Mouse (Mus musculus) heart, embryonic 16.5 days (tissue): ENCODE results near the gene Il6st. TPM values are rescaled to one million over a fixed set of nuclear protein-coding genes. Genes with fewer than 3 reads are reported as not detected.

Source experiments
- ATAC-seq: fragments of 200-750 bp; cut with Nextera tagmentation; replicated peaks from 2 replicates; pipeline ENCODE4 v1.8.0; 2017; ENCODE audit warnings: moderate number of reproducible peaks; ENCODE audit not compliant: insufficient read depth, low FRiP score; ENCODE audit errors: extremely low read depth
- H3K27ac ChIP-seq: fragments of 300-500 bp; sonication (generic); 2 replicates; pipeline ENCODE4 v1.5.1; 2014; ENCODE audit warnings: mild to moderate bottlenecking, low read length, control low read depth, moderate library complexity
- H3K27me3 ChIP-seq: fragments of 300-500 bp; sonication (generic); 2 replicates; pipeline ENCODE4 v1.6.1; 2014; ENCODE audit warnings: low read length, mixed read lengths; ENCODE audit not compliant: control insufficient read depth, insufficient read depth
- H3K36me3 ChIP-seq: fragments of 300-500 bp; sonication (generic); 2 replicates; pipeline ENCODE4 v1.6.1; 2014; ENCODE audit not compliant: control insufficient read depth, insufficient read depth
- H3K4me1 ChIP-seq: fragments of 300-500 bp; sonication (generic); 2 replicates; pipeline ENCODE4 v1.6.1; 2014; ENCODE audit warnings: low read length, mixed read lengths; ENCODE audit not compliant: control insufficient read depth, insufficient read depth
- H3K4me2 ChIP-seq: fragments of 300-500 bp; sonication (generic); 2 replicates; pipeline ENCODE4 v1.6.1; 2014; ENCODE audit warnings: low read depth, mild to moderate bottlenecking, control low read depth, low read length
- H3K4me3 ChIP-seq: fragments of 300-500 bp; sonication (generic); 2 replicates; pipeline ENCODE4 v1.5.1; 2014; ENCODE audit warnings: mild to moderate bottlenecking, control low read depth, low read length
- H3K9ac ChIP-seq: fragments of 300-500 bp; sonication (generic); 2 replicates; pipeline ENCODE4 v1.6.1; 2014; ENCODE audit warnings: low read length, control low read depth
- H3K9me3 ChIP-seq: fragments of 300-500 bp; sonication (generic); replicated peaks from 2 replicates; pipeline ENCODE4 v1.6.1; 2016; ENCODE audit warnings: low read length; ENCODE audit not compliant: control insufficient read depth
- WGBS: fragments of 180-500 bp; shearing (Covaris S2); extraction: QIAGEN DNeasy Blood & Tissue Kit; methylation state at CpG from one replicate; pipeline ENCODE4 v1.1.7; 2014; 5-methylcytosine and 5-hydroxymethylcytosine counted together
- polyA plus RNA-seq: library from polyadenylated mRNA; unstranded; fragments of >200 nt; fragmentation: Nextera tagmentation; extraction: Ambion mirVana; gene quantifications from 2 replicates; pipeline ENCODE4 v1.2.1, GENCODE M21; 2015

Gene Il6st
- polyA plus RNA-seq, 1 experiment from 2014 or later = 45.1 TPM

GRCm38 (mm10) chr13:112486676-112487075 is 22.8 kb downstream of the Il6st start:
- no peak overlapping the region for H3K4me3 ChIP-seq
- H3K27ac ChIP-seq = no peak overlapping the region
- no peak overlapping the region for H3K4me2 ChIP-seq
- H3K36me3 ChIP-seq = peaks cover 68% of the 10 kb centered on the region
- H3K27me3 ChIP-seq = no peaks in the 10 kb centered on the region
- ATAC-seq = no peak
- no peak overlapping the region for H3K9ac ChIP-seq
- H3K4me1 ChIP-seq = no peaks in the 10 kb centered on the region
- H3K9me3 ChIP-seq = no peaks in the 10 kb centered on the region
- WGBS = 95% methylated on average over 5 of the region's 5 CpGs

- Histone ChIP-seq H3K27me3 (no peaks in the 10 kb centered on the region), H3K4me3 (no peak overlapping the region), H3K36me3 (peaks cover 53% of the 10 kb centered on the region), H3K9ac (no peak overlapping the region), H3K9me3 (no peaks in the 10 kb centered on the region), H3K4me1 (no peaks in the 10 kb centered on the region), H3K4me2 (no peak overlapping the region), H3K27ac (no peak overlapping the region)
- no peak for ATAC-seq
- 66% methylated on average over 3 of the region's 3 CpGs for WGBS
Measured at GRCm38 (mm10) chr13:112490036-112490435, 26.2 kb downstream of the Il6st start.

- Histone ChIP-seq H3K27me3 (no peaks in the 10 kb centered on the region), H3K9ac (no peak overlapping the region), H3K4me2 (no peak overlapping the region), H3K27ac (no peak overlapping the region), H3K4me3 (no peak overlapping the region), H3K4me1 (no peaks in the 10 kb centered on the region), H3K9me3 (no peaks in the 10 kb centered on the region), H3K36me3 (peaks cover 45% of the 10 kb centered on the region)
- no peak for ATAC-seq
- 85% methylated on average over 14 of the region's 14 CpGs for WGBS
Measured at GRCm38 (mm10) chr13:112491636-112492284, 27.9 kb downstream of the Il6st start.

- no peak for ATAC-seq
- no peak overlapping the region for H3K9ac ChIP-seq
- peaks cover 44% of the 10 kb centered on the region for H3K36me3 ChIP-seq
- no peaks in the 10 kb centered on the region for H3K27me3 ChIP-seq
- H3K4me2 ChIP-seq = no peak overlapping the region
- 49% methylated on average over 1 of the region's 1 CpGs for WGBS
- H3K27ac ChIP-seq = no peak overlapping the region
- no peaks in the 10 kb centered on the region for H3K4me1 ChIP-seq
- H3K9me3 ChIP-seq = no peaks in the 10 kb centered on the region
- H3K4me3 ChIP-seq = no peak overlapping the region
Measured at GRCm38 (mm10) chr13:112492285-112492678, 28.4 kb downstream of the Il6st start.

- no peak overlapping the region for H3K27ac ChIP-seq
- peaks cover 54% of the 10 kb centered on the region for H3K36me3 ChIP-seq
- no peaks in the 10 kb centered on the region for H3K4me1 ChIP-seq
- ATAC-seq = no peak
- no peak overlapping the region for H3K4me2 ChIP-seq
- H3K9me3 ChIP-seq = no peaks in the 10 kb centered on the region
- H3K9ac ChIP-seq = no peak overlapping the region
- H3K27me3 ChIP-seq = no peaks in the 10 kb centered on the region
- H3K4me3 ChIP-seq = no peak overlapping the region
- 89% methylated on average over 12 of the region's 12 CpGs for WGBS
Measured at GRCm38 (mm10) chr13:112494590-112494989, 30.7 kb downstream of the Il6st start.

GRCm38 (mm10) chr13:112500027-112500426 is 36.2 kb downstream of the Il6st start:
- Histone ChIP-seq H3K27ac (no peak overlapping the region), H3K9me3 (no peaks in the 10 kb centered on the region), H3K4me1 (no peaks in the 10 kb centered on the region), H3K4me3 (no peak overlapping the region), H3K4me2 (no peak overlapping the region), H3K27me3 (no peaks in the 10 kb centered on the region), H3K36me3 (peaks cover 72% of the 10 kb centered on the region), H3K9ac (no peak overlapping the region)
- 88% methylated on average over 4 of the region's 4 CpGs for WGBS
- ATAC-seq = no peak

- no peak overlapping the region for H3K4me3 ChIP-seq
- WGBS = 90% methylated on average over 9 of the region's 9 CpGs
- ATAC-seq = no peak
Measured at GRCm38 (mm10) chr13:112500466-112500865, 36.6 kb downstream of the Il6st start.

GRCm38 (mm10) chr13:112503846-112504245 is 40.0 kb downstream of the Il6st start:
- Histone ChIP-seq H3K9ac (no peak overlapping the region), H3K4me1 (no peaks in the 10 kb centered on the region), H3K27ac (no peak overlapping the region), H3K36me3 (peaks cover 72% of the 10 kb centered on the region), H3K9me3 (no peaks in the 10 kb centered on the region), H3K4me3 (no peak overlapping the region), H3K27me3 (no peaks in the 10 kb centered on the region), H3K4me2 (no peak overlapping the region)
- no peak for ATAC-seq
- WGBS = 92% methylated on average over 13 of the region's 13 CpGs

More at GRCm38 (mm10) chr13:112500466-112500865, 36.6 kb downstream of the Il6st start:
- Histone ChIP-seq H3K27ac (no peak overlapping the region), H3K4me2 (no peak overlapping the region), H3K9ac (no peak overlapping the region), H3K9me3 (no peaks in the 10 kb centered on the region), H3K36me3 (peaks cover 71% of the 10 kb centered on the region), H3K27me3 (no peaks in the 10 kb centered on the region), H3K4me1 (no peaks in the 10 kb centered on the region)

- H3K4me1 ChIP-seq = no peaks in the 10 kb centered on the region
- no peak for ATAC-seq
- H3K4me3 ChIP-seq = no peak overlapping the region
- no peaks in the 10 kb centered on the region for H3K27me3 ChIP-seq
- WGBS = 89% methylated on average over 6 of the region's 6 CpGs
- no peak overlapping the region for H3K27ac ChIP-seq
- H3K4me2 ChIP-seq = no peak overlapping the region
- H3K9me3 ChIP-seq = no peaks in the 10 kb centered on the region
- H3K9ac ChIP-seq = no peak overlapping the region
- H3K36me3 ChIP-seq = peaks cover 58% of the 10 kb centered on the region
Measured at GRCm38 (mm10) chr13:112505436-112505835, 41.6 kb downstream of the Il6st start.
